Mouse (Mus musculus) heart, adult 2 months (tissue): ENCODE results near the gene Rhof. TPM values are rescaled to one million over a fixed set of nuclear protein-coding genes. Genes with fewer than 3 reads are reported as not detected.

ENCODE experiments used
- DNase-seq, 2 experiments: peaks; one replicate each; pipeline ENCODE4 v3.0.0; 2021
- H3K27ac ChIP-seq: fragments of 200-600 bp; 2 replicates; pipeline ENCODE4 v1.8.1; 2022
- H3K27me3 ChIP-seq: fragments of 200-500 bp; 2 replicates; pipeline ENCODE4 v1.6.1; 2012; ENCODE audit warnings: mild to moderate bottlenecking, low read length, inconsistent platforms, mixed read lengths; ENCODE audit not compliant: control insufficient read depth, insufficient read depth
- H3K36me3 ChIP-seq: fragments of 200-500 bp; 2 replicates; pipeline ENCODE4 v1.6.1; 2012; ENCODE audit warnings: low read length, inconsistent platforms; ENCODE audit not compliant: control insufficient read depth, insufficient read depth
- H3K4me1 ChIP-seq: fragments of 200-500 bp; 2 replicates; pipeline ENCODE4 v1.6.1; 2011; ENCODE audit warnings: low read length; ENCODE audit not compliant: control insufficient read depth, insufficient read depth
- H3K4me3 ChIP-seq: fragments of 200-600 bp; 2 replicates; pipeline ENCODE4 v1.8.1; 2022
- H3K79me2 ChIP-seq: fragments of 200-500 bp; replicated peaks from 2 replicates; pipeline ENCODE4 v1.6.1; 2012; ENCODE audit warnings: mild to moderate bottlenecking, inconsistent platforms, low read length, moderate library complexity, mixed read lengths; ENCODE audit not compliant: control insufficient read depth, insufficient read depth
- H3K9ac ChIP-seq: fragments of 200-500 bp; 2 replicates; pipeline ENCODE4 v1.6.1; 2012; ENCODE audit warnings: low read depth, mild to moderate bottlenecking, control low read depth, inconsistent platforms, low read length, mixed read lengths
- CTCF ChIP-seq: fragments of 200-600 bp; IDR thresholded peaks from 2 replicates; pipeline ENCODE4 v1.8.1; 2022; ENCODE audit warnings: antibody characterized with exemption, mild to moderate bottlenecking, moderate library complexity
- EP300 ChIP-seq: fragments of 200-500 bp; IDR thresholded peaks from 2 replicates; pipeline ENCODE4 v1.6.1; 2011; ENCODE audit warnings: low read depth, low read length, control low read depth; ENCODE audit not compliant: insufficient read depth
- POLR2A ChIP-seq: fragments of 200-500 bp; IDR thresholded peaks from 2 replicates; pipeline ENCODE4 v1.6.1; 2011; ENCODE audit warnings: mild to moderate bottlenecking, low read depth, low read length, control low read depth; ENCODE audit not compliant: insufficient read depth
- WGBS: fragments of 180-500 bp; shearing (Covaris S2); methylation state at CpG from one replicate; pipeline ENCODE4 v1.1.7; 2018; 5-methylcytosine and 5-hydroxymethylcytosine counted together
- intact Hi-C: fragments of 180-260 bp; cut with DNase I; formaldehyde crosslinking; loops from one replicate; pipeline ENCODE4 v1.15.1; 2025
- polyA plus RNA-seq: library from polyadenylated mRNA; depleted of rRNA; stranded (reverse); fragments of >200 nt; gene quantifications from 2 replicates; pipeline ENCODE4 v1.2.3, GENCODE M21; 2012
- total RNA-seq, 2 experiments: library from RNA; stranded (reverse); gene quantifications; 2 replicates each; pipeline ENCODE4 v1.2.3; 2021

The Rhof gene
- total and polyA plus RNA-seq, 3 experiments, result 0.64 to 2.3 (median 0.70) TPM

GRCm38 (mm10) chr5:123102376-123102775, 30.1 kb downstream of the Rhof start:
- no peak overlapping the region for H3K27ac ChIP-seq
- 67% methylated on average over 7 of the region's 7 CpGs for WGBS
- no peaks in the 10 kb centered on the region; the same call in 1 of the 2 replicates for H3K4me1 ChIP-seq
- no peak overlapping the region for H3K9ac ChIP-seq
- H3K36me3 ChIP-seq, result no peaks in the 10 kb centered on the region
- no peaks in the 10 kb centered on the region for H3K79me2 ChIP-seq
- TF ChIP-seq CTCF (no peak), EP300 (no peak), POLR2A (no peak)
- intact Hi-C loops, result no loop called here
- no peak for DNase-seq
- no peak overlapping the region for H3K4me3 ChIP-seq
- no peaks in the 10 kb centered on the region for H3K27me3 ChIP-seq

- Histone ChIP-seq H3K79me2 (0 out of 2 replicates have a peak, but pooled peaks cover 2% of the 10 kb centered on the region), H3K9ac (no peak overlapping the region), H3K27me3 (no peaks in the 10 kb centered on the region), H3K4me3 (no peak overlapping the region), H3K4me1 (no peaks in the 10 kb centered on the region), H3K36me3 (no peaks in the 10 kb centered on the region), H3K27ac (no peak overlapping the region)
- DNase-seq, result no peak
- 77% methylated on average over 2 of the region's 2 CpGs for WGBS
- intact Hi-C loops, result no loop called here
- TF ChIP-seq CTCF (no peak), POLR2A (no peak), EP300 (no peak)
These were observed 34.0 kb downstream of the Rhof start for GRCm38 (mm10) chr5:123098487-123098886.

DNA sequence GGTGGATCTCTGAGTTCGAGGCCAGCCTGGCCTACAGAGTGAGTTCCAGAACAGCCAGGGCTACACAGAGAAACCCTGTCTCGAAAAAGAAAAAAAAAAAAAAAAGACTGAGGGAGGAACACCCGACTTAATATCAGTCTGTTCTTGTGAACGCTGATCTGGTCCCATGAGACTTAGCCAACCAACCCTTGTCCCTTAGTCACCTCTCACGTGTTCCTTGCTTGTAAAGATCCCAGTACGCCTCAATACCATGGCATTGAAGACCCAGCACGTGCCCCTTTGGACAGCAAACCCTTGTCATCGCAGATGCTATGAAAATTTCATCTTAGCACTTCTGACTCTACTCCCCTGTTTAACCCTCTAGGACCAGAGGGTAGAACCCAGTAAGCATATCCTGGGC, 36.2 kb downstream of the Rhof start:
- Histone ChIP-seq H3K4me1 (no peaks in the 10 kb centered on the region), H3K79me2 (peaks cover 2% of the 10 kb centered on the region; the same call in 1 of the 2 replicates), H3K9ac (no peak overlapping the region), H3K36me3 (no peaks in the 10 kb centered on the region), H3K4me3 (no peak overlapping the region), H3K27ac (no peak overlapping the region), H3K27me3 (no peaks in the 10 kb centered on the region)
- 88% methylated on average over 8 of the region's 8 CpGs for WGBS
- TF ChIP-seq EP300 (no peak), POLR2A (no peak), CTCF (no peak)
- intact Hi-C loops, result no loop called here
- DNase-seq, result no peak

GRCm38 (mm10) chr5:123094238-123094991, 38.1 kb downstream of the Rhof start:
- intact Hi-C loops, result no loop called here
- H3K27ac ChIP-seq, result no peak overlapping the region
- no peak for TF ChIP-seq EP300
- no peak for TF ChIP-seq POLR2A
- no peak for TF ChIP-seq CTCF
- H3K9ac ChIP-seq, result no peak overlapping the region
- no peak overlapping the region for H3K4me3 ChIP-seq
- H3K36me3 ChIP-seq, result no peaks in the 10 kb centered on the region
- H3K27me3 ChIP-seq, result no peaks in the 10 kb centered on the region
- WGBS, result 79% methylated on average over 25 of the region's 25 CpGs
- no peak for DNase-seq
- peaks cover 2% of the 10 kb centered on the region; the same call in 1 of the 2 replicates for H3K79me2 ChIP-seq
- no peaks in the 10 kb centered on the region for H3K4me1 ChIP-seq

- Histone ChIP-seq H3K4me1 (no peaks in the 10 kb centered on the region), H3K27ac (no peak overlapping the region), H3K79me2 (peaks cover 2% of the 10 kb centered on the region; the same call in 1 of the 2 replicates), H3K9ac (no peak overlapping the region), H3K36me3 (no peaks in the 10 kb centered on the region), H3K27me3 (no peaks in the 10 kb centered on the region), H3K4me3 (no peak overlapping the region)
- no peak for DNase-seq
- intact Hi-C loops, result no loop called here
- TF ChIP-seq EP300, result no peak
- no peak for TF ChIP-seq POLR2A
- no peak for TF ChIP-seq CTCF
- WGBS, result 83% methylated on average over 14 of the region's 14 CpGs
These were observed 39.3 kb downstream of the Rhof start for GRCm38 (mm10) chr5:123093077-123093633.
